Comparison of ENCODE assay signal across 8 mouse cellular contexts in the genomic region with DNA sequence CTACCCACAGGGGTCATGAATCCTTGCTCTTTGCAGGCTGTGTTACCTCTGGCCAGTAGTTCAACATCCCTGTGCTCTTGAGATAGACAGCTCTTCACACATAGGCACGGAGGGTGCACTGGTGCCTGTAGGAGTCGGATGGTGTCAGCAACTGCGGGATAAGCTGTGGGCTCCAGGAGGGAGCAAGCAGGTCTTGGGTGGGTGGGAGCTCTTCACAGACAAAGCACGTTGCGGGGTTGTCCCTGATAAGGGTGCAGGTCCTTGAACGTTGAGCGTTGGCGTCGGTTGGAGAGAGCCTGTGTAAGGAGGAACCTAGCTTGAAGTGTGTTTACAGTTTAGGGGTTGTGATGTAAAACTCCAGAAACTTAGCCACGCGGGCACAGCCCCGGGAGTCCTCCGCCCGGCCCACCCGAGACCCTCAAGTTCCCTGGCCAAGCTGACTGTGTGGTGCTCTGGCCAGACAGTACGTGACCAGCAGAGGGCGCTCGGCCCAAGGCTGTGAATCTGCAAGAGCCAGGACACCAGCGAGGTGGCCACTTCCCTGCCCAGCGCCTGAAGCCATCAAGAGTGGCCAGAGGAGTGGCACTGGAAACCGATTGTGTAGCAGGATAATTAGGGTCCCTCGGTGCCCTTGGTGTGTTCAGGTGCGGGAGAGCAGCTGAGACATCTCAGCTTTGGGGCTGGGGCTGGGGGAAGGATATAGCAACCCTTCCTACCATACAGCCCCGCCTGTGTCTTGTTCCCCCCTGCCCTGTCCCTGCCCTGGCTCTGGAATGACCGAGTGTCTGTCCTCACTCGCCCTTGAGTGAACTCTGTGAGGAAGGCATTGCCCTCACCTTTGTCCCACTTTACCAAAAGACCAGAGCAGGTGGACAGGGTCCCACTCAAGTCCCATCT. TPM values are rescaled to one million over a fixed set of nuclear protein-coding genes. Genes with fewer than 3 reads are reported as not detected.
DNase-seq lines count a peak whose midpoint lies in the region; ATAC-seq and TF ChIP-seq lines count a peak whose summit lies in the region.

No protein-coding gene starts in this region.

- H3K9ac ChIP-seq in heart, embryonic 13.5 days: 0 out of 2 replicates have a peak overlapping the region, but pooled peaks have one; percentile 14
- no peak overlapping the region for H3K9ac ChIP-seq in kidney, embryonic 15.5 days
- H3K9ac ChIP-seq in liver, adult 2 months (ENCODE audit: low read depth, low read length): no peak overlapping the region

- 23% methylated on average over 26 of the region's 26 CpGs for WGBS in heart, embryonic 13.5 days
- 30% methylated on average over 26 of the region's 26 CpGs for WGBS in kidney, embryonic 15.5 days
- 20% methylated on average over 26 of the region's 26 CpGs for WGBS in liver, adult 2 months

- DNase-seq in CD4-positive helper T cell, adult 2 months (ENCODE audit: low read depth, low spot score): peak; percentile 70
- peak; percentile 88 for DNase-seq in brain, embryonic 14.5 days (ENCODE audit: low read depth)
- peak; percentile 68 for DNase-seq in liver, adult 2 months (ENCODE audit: extremely low read depth, low read depth, low spot score)
- peak; percentile 87 for DNase-seq in naive thymus-derived CD4-positive, alpha-beta T cell, adult 2 months (ENCODE audit: low read depth)
- peak; percentile 60 to 67 for DNase-seq in spleen, postnatal 36 days (ENCODE audit: low spot score in 2 of 2)

- TF ChIP-seq POLR2A in brain, embryonic 14.5 days (IDR thresholded peaks at IDR 0.05; ENCODE audit: borderline replicate concordance, extremely low read depth, insufficient read depth, insufficient read length, poor library complexity, severe bottlenecking): no peak
- no peak for TF ChIP-seq POLR2A in liver, adult 2 months (IDR thresholded peaks at IDR 0.05; ENCODE audit: extremely low read depth, insufficient read depth, low read length)

- no peak overlapping the region for H3K4me3 ChIP-seq in heart, embryonic 13.5 days
- H3K4me3 ChIP-seq in kidney, embryonic 15.5 days (replicated peaks): no peak overlapping the region
- no peak overlapping the region for H3K4me3 ChIP-seq in liver, adult 2 months (ENCODE audit: insufficient read depth, low read depth, low read length)

- no peaks in the 10 kb centered on the region for H3K9me3 ChIP-seq in heart, embryonic 13.5 days
- H3K9me3 ChIP-seq in kidney, embryonic 15.5 days (replicated peaks): no peaks in the 10 kb centered on the region

- peaks cover 64% of the 10 kb centered on the region for H3K27me3 ChIP-seq in heart, embryonic 13.5 days (replicated peaks)
- peaks cover 46% of the 10 kb centered on the region for H3K27me3 ChIP-seq in kidney, embryonic 15.5 days
- H3K27me3 ChIP-seq in liver, adult 2 months (ENCODE audit: control insufficient read depth, insufficient read depth, low read length): no peaks in the 10 kb centered on the region

- peaks cover 4% of the 10 kb centered on the region; the same call in 1 of the 2 replicates for H3K4me1 ChIP-seq in heart, embryonic 13.5 days
- H3K4me1 ChIP-seq in kidney, embryonic 15.5 days: peaks cover 22% of the 10 kb centered on the region; the same call in 1 of the 2 replicates
- H3K4me1 ChIP-seq in liver, adult 2 months (ENCODE audit: control insufficient read depth, insufficient read depth, low read length): peaks cover 7% of the 10 kb centered on the region

- ATAC-seq in erythroblast, adult 5-6 weeks (replicated peaks; ENCODE audit: low FRiP score, poor library complexity, severe bottlenecking): peak; percentile 66
- no peak for ATAC-seq in heart, embryonic 13.5 days (ENCODE audit: extremely low read depth, insufficient number of reproducible peaks, low FRiP score, low TSS enrichment)
- ATAC-seq in kidney, embryonic 15.5 days (replicated peaks; ENCODE audit: low FRiP score): peak; percentile 27; the same call in 1 of the 2 replicates

- TF ChIP-seq CTCF in brain, embryonic 14.5 days (IDR thresholded peaks at IDR 0.05; ENCODE audit: borderline replicate concordance, extremely low read depth, insufficient read depth, insufficient read length): peak; percentile 99
- peak; percentile 98 for TF ChIP-seq CTCF in liver, adult 2 months (IDR thresholded peaks at IDR 0.05; ENCODE audit: low read depth, low read length)

- no peaks in the 10 kb centered on the region for H3K79me2 ChIP-seq in liver, adult 2 months (ENCODE audit: control insufficient read depth, insufficient read depth, low read length)

- no peak overlapping the region for H3K4me2 ChIP-seq in heart, embryonic 13.5 days
- no peak overlapping the region for H3K4me2 ChIP-seq in kidney, embryonic 15.5 days

- no peaks in the 10 kb centered on the region for H3K36me3 ChIP-seq in heart, embryonic 13.5 days
- no peaks in the 10 kb centered on the region for H3K36me3 ChIP-seq in kidney, embryonic 15.5 days
- no peaks in the 10 kb centered on the region for H3K36me3 ChIP-seq in liver, adult 2 months (ENCODE audit: control insufficient read depth, insufficient read depth, low read length)

- no peak overlapping the region for H3K27ac ChIP-seq in heart, embryonic 13.5 days (replicated peaks)
- no peak overlapping the region for H3K27ac ChIP-seq in kidney, embryonic 15.5 days
- no peak overlapping the region for H3K27ac ChIP-seq in liver, adult 2 months (replicated peaks; ENCODE audit: insufficient read depth, low read depth, low read length)

RNA-seq across cellular contexts. Expression of a gene that starts 32.4 kb away (rescaled TPM):
- 0.18 and 0.40 TPM in 2 replicates for polyA plus RNA-seq in brain, embryonic 14.5 days (2012; rRNA removed)
- 4.4 and 11.1 TPM in 2 replicates for total RNA-seq in erythroblast, adult 5-6 weeks (2015; ENCODE audit: low replicate concordance)
- 3.0 and 6.4 TPM in 2 replicates for total RNA-seq in erythroblast, adult 5-6 weeks (2017; ENCODE audit: low replicate concordance)
- polyA plus RNA-seq in heart, embryonic 13.5 days (2015; fragmentation: Nextera tagmentation; extraction: Ambion mirVana): 0.33 and 0.57 TPM in 2 replicates
- 0.40 and 0.64 TPM in 2 replicates for polyA plus RNA-seq in kidney, embryonic 15.5 days (2015; fragmentation: Nextera tagmentation; extraction: Ambion mirVana)
- 8.1 and 10.8 TPM in 2 replicates for total RNA-seq in liver, adult 2 months (2014; rRNA removed)
- polyA plus RNA-seq in liver, adult 2 months (2012; rRNA removed): 9.2 and 13.2 TPM in 2 replicates

RNA-seq across cellular contexts. Expression of a gene that starts 33.4 kb away (rescaled TPM):
- not detected in 2 replicates for polyA plus RNA-seq in brain, embryonic 14.5 days (2012; rRNA removed)
- total RNA-seq in erythroblast, adult 5-6 weeks (2015; ENCODE audit: low replicate concordance): not detected in 2 replicates
- total RNA-seq in erythroblast, adult 5-6 weeks (2017; ENCODE audit: low replicate concordance): not detected in 2 replicates
- 0.05 and 0.08 TPM in 2 replicates for polyA plus RNA-seq in heart, embryonic 13.5 days (2015; fragmentation: Nextera tagmentation; extraction: Ambion mirVana)
- 17.9 and 18.0 TPM in 2 replicates for polyA plus RNA-seq in kidney, embryonic 15.5 days (2015; fragmentation: Nextera tagmentation; extraction: Ambion mirVana)
- 2,468 and 2,488 TPM in 2 replicates for total RNA-seq in liver, adult 2 months (2014; rRNA removed)
- 240 and 585 TPM in 2 replicates for polyA plus RNA-seq in liver, adult 2 months (2012; rRNA removed)

Comparison
In these comparisons a context has a peak if more than half of its experiments do, and no peak if none do; other contexts are left out.
1. RNA of a gene that starts 33.4 kb away (polyA plus RNA-seq): 240 to 585 TPM in liver, adult 2 months and 17.9 to 18.0 TPM in kidney, embryonic 15.5 days; 0.05 to 0.08 TPM in heart, embryonic 13.5 days and not detected in brain, embryonic 14.5 days; every median in the first group is over 10 times any median in the second.
2. Peak in every context shown above with its lines, with median percentiles within 50 percentile points of each other: DNase-seq.